Mouse (Mus musculus) megakaryocyte, embryonic 14.5 days (primary cell): ENCODE measurements at regions not wholly inside any gene's neighbourhood (a gene's known extent, or its start where the extent isn't known, plus 50 kb on each side); places are given as distances from the start of the nearest gene placed in this dataset.

Experiments
- FLI1 ChIP-seq: IDR thresholded peaks from 2 replicates; pipeline ENCODE4 v1.6.1; 2012; ENCODE audit warnings: low read length, inconsistent platforms, mixed read lengths
- GATA1 ChIP-seq: IDR thresholded peaks from 3 replicates; pipeline ENCODE4 v1.6.1; 2012; ENCODE audit warnings: mixed read lengths, low read length, inconsistent platforms, borderline replicate concordance

DNA sequence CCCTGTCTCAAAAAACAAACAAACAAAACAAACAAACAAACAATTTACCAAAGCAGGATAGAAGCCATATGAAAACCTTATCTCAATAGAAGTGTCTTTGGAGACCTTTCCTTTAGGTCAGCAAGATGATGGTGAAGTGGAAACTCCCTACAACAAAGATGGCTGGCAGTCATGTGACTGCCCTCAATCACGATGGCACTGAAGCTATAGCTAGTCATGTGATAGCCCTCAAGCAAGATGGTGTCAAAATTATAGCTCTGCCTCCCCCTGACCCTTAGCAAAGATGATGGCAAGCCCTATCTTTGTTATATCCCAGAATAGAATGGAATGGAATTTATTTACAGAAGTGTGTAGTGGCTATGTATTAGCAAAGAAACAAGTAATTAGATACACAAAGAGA is 423.2 kb downstream of the 1810013L24Rik start:
- TF ChIP-seq GATA1: no peak
- no peak for TF ChIP-seq FLI1
